Comparison of ENCODE assay signal across 9 mouse cellular contexts in genomic region chr17:48041351-48042287, GRCm38 (mm10). TPM values are rescaled to one million over a fixed set of nuclear protein-coding genes. Genes with fewer than 3 reads are reported as not detected.
DNase-seq lines count a peak whose midpoint lies in the region; ATAC-seq lines count a peak whose summit lies in the region.
"Had no signal": no experiment of that assay in that cellular context is flagged by ENCODE, and none has a peak within 500 bp of the region (broad histone marks: within the 10 kb centered on the region; RNA-seq: fewer than 3 reads in every experiment).

No protein-coding gene starts in this region.

- H3K4me2 ChIP-seq in lung, embryonic 16.5 days (ENCODE audit: low read depth, low read length) = peak overlapping the region; percentile 54

- intact Hi-C loops in heart, postnatal 36 days (cut with DNase I) = no loop called here

- peak overlapping the region; percentile 88 for H3K27ac ChIP-seq in forebrain, embryonic 10.5 days
- H3K27ac ChIP-seq in lung, embryonic 16.5 days (ENCODE audit: low read length) = peak overlapping the region; percentile 92

- H3K4me1 ChIP-seq in forebrain, embryonic 10.5 days = peaks cover 36% of the 10 kb centered on the region
- peaks cover 22% of the 10 kb centered on the region for H3K4me1 ChIP-seq in lung, embryonic 16.5 days (replicated peaks; ENCODE audit: control insufficient read depth, insufficient read depth, low read length)

- peaks cover 7% of the 10 kb centered on the region; the same call in 1 of the 2 replicates for H3K9me3 ChIP-seq in forebrain, embryonic 10.5 days
- no peaks in the 10 kb centered on the region for H3K9me3 ChIP-seq in lung, embryonic 16.5 days (ENCODE audit: control insufficient read depth, low read length)

- H3K9ac ChIP-seq in lung, embryonic 16.5 days (ENCODE audit: low read length) = peak overlapping the region; percentile 49

- no peaks in the 10 kb centered on the region for H3K36me3 ChIP-seq in forebrain, embryonic 10.5 days (replicated peaks)
- H3K36me3 ChIP-seq in lung, embryonic 16.5 days (ENCODE audit: control insufficient read depth, insufficient read depth, low read length) = no peaks in the 10 kb centered on the region

- WGBS in forebrain, embryonic 10.5 days = 4% methylated on average over 29 of the region's 29 CpGs
- WGBS in large intestine, adult 2 months = 4% methylated on average over 29 of the region's 29 CpGs
- WGBS in lung, embryonic 16.5 days = 10% methylated on average over 29 of the region's 29 CpGs

- peak; percentile 73 for ATAC-seq in lung, embryonic 16.5 days (ENCODE audit: low read depth)

- peak overlapping the region; percentile 41 for H3K4me3 ChIP-seq in forebrain, embryonic 10.5 days
- H3K4me3 ChIP-seq in lung, embryonic 16.5 days (ENCODE audit: low read length) = peak overlapping the region; percentile 27

- H3K27me3 ChIP-seq in forebrain, embryonic 10.5 days (ENCODE audit: poor library complexity, severe bottlenecking) = peaks cover 36% of the 10 kb centered on the region
- H3K27me3 ChIP-seq in lung, embryonic 16.5 days (ENCODE audit: control insufficient read depth, insufficient read depth, low read depth, low read length) = 0 out of 2 replicates have a peak, but pooled peaks cover 2% of the 10 kb centered on the region

- DNase-seq in CD4-positive helper T cell, adult 2 months (ENCODE audit: low read depth, low spot score) = peak; percentile 81
- DNase-seq in adrenal gland, adult 18-20 months (ENCODE audit: low spot score in 2 of 2) = peak; percentile 41 to 46
- peak; percentile 78 for DNase-seq in forebrain, embryonic 10.5 days (ENCODE audit: extremely low spot score, low spot score)
- DNase-seq in heart, postnatal 36 days = peak; percentile 38 to 61
- peak; percentile 65 for DNase-seq in large intestine, adult 2 months (ENCODE audit: low read depth, low spot score)
- peak; percentile 74 for DNase-seq in retina, embryonic 14.5 days (ENCODE audit: low spot score)
- peak; percentile 44 for DNase-seq in urinary bladder, postnatal 25 days (ENCODE audit: low spot score)

RNA-seq across cellular contexts. Expression of gene 1700122O11Rik, which starts 3.5 kb away (rescaled TPM):
- total RNA-seq in adrenal gland, adult 18-20 months (2021) = not detected
- not detected in 2 replicates for polyA plus RNA-seq in forebrain, embryonic 10.5 days (2016; fragmentation: Nextera tagmentation; extraction: Ambion mirVana)
- not detected for total RNA-seq in heart, postnatal 36 days (2021)
- not detected in 2 replicates for polyA plus RNA-seq in large intestine, adult 2 months (2012; rRNA removed)
- polyA plus RNA-seq in lung, embryonic 16.5 days (2015; fragmentation: Nextera tagmentation; extraction: Ambion mirVana) = not detected in 2 replicates
- polyA plus RNA-seq: cortical plate, adult 2 months had no signal

RNA-seq across cellular contexts. Expression of gene 1700067P10Rik, which starts 47.5 kb away (rescaled TPM):
- not detected for total RNA-seq in adrenal gland, adult 18-20 months (2021)
- not detected in 2 replicates for polyA plus RNA-seq in forebrain, embryonic 10.5 days (2016; fragmentation: Nextera tagmentation; extraction: Ambion mirVana)
- total RNA-seq in heart, postnatal 36 days (2021) = not detected
- not detected in 2 replicates for polyA plus RNA-seq in large intestine, adult 2 months (2012; rRNA removed)
- polyA plus RNA-seq in lung, embryonic 16.5 days (2015; fragmentation: Nextera tagmentation; extraction: Ambion mirVana) = not detected in 2 replicates

Comparison
In these comparisons a context has a peak if more than half of its experiments do, and no peak if none do; other contexts are left out.
1. Peak in every context shown above with its lines: DNase-seq, ATAC-seq, H3K4me3 ChIP-seq and H3K27ac ChIP-seq.